Mouse (Mus musculus) heart, embryonic 14.5 days (tissue): ENCODE data around the gene 5330417C22Rik. TPM values are rescaled to one million over a fixed set of nuclear protein-coding genes. Genes with fewer than 3 reads are reported as not detected.
A peak's percentile ranks its signal among the peaks of the same experiment; 100 is the strongest.

Source experiments
- ATAC-seq: fragments of 200-750 bp; cut with Nextera tagmentation; 2 replicates; pipeline ENCODE4 v1.8.0; 2017; ENCODE audit warnings: low read depth, moderate TSS enrichment; ENCODE audit not compliant: insufficient number of reproducible peaks, insufficient read depth, low FRiP score
- H3K27ac ChIP-seq, 2 experiments: fragments of 200-500 bp in 1 of 2; fragments of 300-500 bp in 1 of 2; sonication (generic) in 1 of 2; replicated peaks in 1 of 2; 2 replicates each; pipeline ENCODE4 v1.5.1; 2012 to 2014; ENCODE audit warnings: low read depth in 2 of 2, low read length in 2 of 2, control low read depth in 1 of 2, mild to moderate bottlenecking in 1 of 2, mixed read lengths in 1 of 2; ENCODE audit not compliant: control insufficient read depth in 1 of 2, insufficient read depth in 1 of 2
- H3K27me3 ChIP-seq: fragments of 300-500 bp; sonication (generic); 2 replicates; pipeline ENCODE4 v1.6.1; 2014; ENCODE audit warnings: mild to moderate bottlenecking, low read length, control low read depth; ENCODE audit not compliant: control insufficient read depth, insufficient read depth
- H3K36me3 ChIP-seq: fragments of 300-500 bp; sonication (generic); 2 replicates; pipeline ENCODE4 v1.6.1; 2014; ENCODE audit warnings: mild to moderate bottlenecking, control low read depth, low read length, mixed read lengths; ENCODE audit not compliant: control insufficient read depth, insufficient read depth
- H3K4me1 ChIP-seq, 2 experiments: fragments of 200-500 bp in 1 of 2; fragments of 300-500 bp in 1 of 2; sonication (generic) in 1 of 2; 2 replicates each; pipeline ENCODE4 v1.6.1; 2012 to 2014; ENCODE audit warnings: low read length in 2 of 2, control low read depth in 1 of 2, mixed read lengths in 1 of 2; ENCODE audit not compliant: control insufficient read depth in 2 of 2, insufficient read depth in 2 of 2
- H3K4me2 ChIP-seq: fragments of 300-500 bp; sonication (generic); 2 replicates; pipeline ENCODE4 v1.6.1; 2014; ENCODE audit warnings: mild to moderate bottlenecking, low read length
- H3K4me3 ChIP-seq, 2 experiments: fragments of 200-500 bp in 1 of 2; fragments of 300-500 bp in 1 of 2; sonication (generic) in 1 of 2; 2 replicates each; pipeline ENCODE4 v1.5.1; 2012 to 2014; ENCODE audit warnings: low read length in 2 of 2, mild to moderate bottlenecking in 2 of 2, control low read depth in 1 of 2, low read depth in 1 of 2, moderate library complexity in 1 of 2; ENCODE audit not compliant: control insufficient read depth in 1 of 2, insufficient read depth in 1 of 2
- H3K9ac ChIP-seq: fragments of 300-500 bp; sonication (generic); 2 replicates; pipeline ENCODE4 v1.6.1; 2014; ENCODE audit warnings: mild to moderate bottlenecking, low read length
- H3K9me3 ChIP-seq: fragments of 300-500 bp; sonication (generic); 2 replicates; pipeline ENCODE4 v1.6.1; 2016; ENCODE audit warnings: low read length, control low read depth; ENCODE audit not compliant: control insufficient read depth
- WGBS: fragments of 180-500 bp; shearing (Covaris S2); extraction: QIAGEN DNeasy Blood & Tissue Kit; methylation state at CpG from one replicate; pipeline ENCODE4 v1.1.7; 2014; 5-methylcytosine and 5-hydroxymethylcytosine counted together
- polyA plus RNA-seq: library from polyadenylated mRNA; unstranded; fragments of >200 nt; fragmentation: Nextera tagmentation; extraction: Ambion mirVana; gene quantifications from 2 replicates; pipeline ENCODE4 v1.2.1, GENCODE M21; 2014

5330417C22Rik gene
- polyA plus RNA-seq, 1 experiment from 2014 or later = 0.80 TPM

- 66% methylated on average over 1 of the region's 1 CpGs for WGBS
- no peak overlapping the region for H3K4me2 ChIP-seq
- no peak for ATAC-seq
- no peaks in the 10 kb centered on the region for H3K9me3 ChIP-seq
- no peak overlapping the region for H3K4me3 ChIP-seq
- H3K27me3 ChIP-seq = no peaks in the 10 kb centered on the region
- no peak overlapping the region for H3K9ac ChIP-seq
- no peak overlapping the region for H3K27ac ChIP-seq
- H3K36me3 ChIP-seq = no peaks in the 10 kb centered on the region
- H3K4me1 ChIP-seq = peaks cover 0 to 6% of the 10 kb centered on the region in 2 experiments; a peak in 1 of 4 replicates
Observed at GRCm38 (mm10) chr3:108454172-108454571, 82.2 kb downstream of the 5330417C22Rik start.

- ATAC-seq = no peak
- H3K36me3 ChIP-seq = no peaks in the 10 kb centered on the region
- no peak overlapping the region for H3K9ac ChIP-seq
- no peaks in the 10 kb centered on the region for H3K4me1 ChIP-seq
- no peak overlapping the region for H3K4me2 ChIP-seq
- H3K27me3 ChIP-seq = no peaks in the 10 kb centered on the region
- no peaks in the 10 kb centered on the region for H3K9me3 ChIP-seq
- H3K27ac ChIP-seq = no peak overlapping the region
- WGBS = 76% methylated on average over 2 of the region's 2 CpGs
- no peak overlapping the region for H3K4me3 ChIP-seq
Observed at GRCm38 (mm10) chr3:108451969-108452368, 84.4 kb downstream of the 5330417C22Rik start.

GRCm38 (mm10) chr3:108445366-108445705 is 91.0 kb downstream of the 5330417C22Rik start:
- H3K27ac ChIP-seq = peak overlapping the region; percentile 19 to 61; a peak in 2 of 4 replicates
- H3K4me1 ChIP-seq = peaks cover 2 to 14% of the 10 kb centered on the region in 2 experiments; a peak in 3 of 4 replicates
- peak overlapping the region; percentile 76 for H3K9ac ChIP-seq
- H3K9me3 ChIP-seq = no peaks in the 10 kb centered on the region
- no peaks in the 10 kb centered on the region for H3K27me3 ChIP-seq
- H3K36me3 ChIP-seq = peaks cover 20% of the 10 kb centered on the region
- H3K4me3 ChIP-seq = peak overlapping the region; percentile 60 to 79
- peak overlapping the region; percentile 90 for H3K4me2 ChIP-seq
- WGBS = 9% methylated on average over 6 of the region's 6 CpGs
- ATAC-seq = 0 out of 2 replicates have a peak, but pooled peaks have one; percentile 1

DNA sequence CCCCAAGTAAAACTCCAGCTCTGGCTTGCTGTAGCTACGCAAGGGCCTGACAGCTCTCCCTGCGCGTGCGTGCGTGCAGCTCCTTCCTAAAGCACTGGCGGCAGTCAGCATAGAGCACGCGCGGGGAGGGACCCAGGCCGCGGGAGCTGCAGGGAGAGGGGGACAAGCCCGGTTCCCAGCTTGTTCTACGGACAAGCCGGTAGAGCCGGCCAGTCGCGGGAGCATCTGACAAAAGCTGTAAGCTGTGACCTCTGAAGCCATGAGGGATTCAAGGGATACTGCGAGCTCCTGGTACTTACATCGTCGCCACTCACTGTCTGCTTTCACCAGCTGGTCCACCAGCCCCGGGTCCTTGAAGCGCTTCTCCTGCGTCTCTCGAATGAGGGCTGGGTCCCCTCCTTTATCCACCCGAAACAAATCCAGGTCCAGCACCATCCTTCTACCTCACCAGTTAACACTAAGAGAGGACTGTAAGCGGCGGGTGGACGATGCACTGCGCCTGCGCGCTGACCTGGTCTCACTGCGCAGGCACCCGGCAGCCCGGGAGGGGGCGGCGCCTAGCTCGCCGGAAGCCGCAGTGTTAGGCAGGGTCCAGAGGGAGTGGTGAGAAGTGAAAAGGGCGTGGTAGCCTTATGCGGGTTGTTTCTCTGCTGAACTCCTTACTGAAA is 91.5 kb downstream of the 5330417C22Rik start, which contains the start of gene Sars:
Gene Sars (minus strand): TSS at position 512 of the 668 bp plus-strand sequence.
- H3K4me3 ChIP-seq = peak within 1 kb of the TSS; percentile 60 to 79
- H3K4me2 ChIP-seq = peak within 1 kb of the TSS; percentile 90
- WGBS = 0% methylated on average over 41 of the region's 41 CpGs
- ATAC-seq = peak; percentile 98
- peak within 1 kb of the TSS; percentile 62 to 73 for H3K27ac ChIP-seq
- H3K27me3 ChIP-seq = no peaks in the 10 kb centered on the region
- peaks cover 22% of the 10 kb centered on the region for H3K36me3 ChIP-seq
- H3K4me1 ChIP-seq = peaks cover 2 to 14% of the 10 kb centered on the region in 2 experiments; a peak in 3 of 4 replicates
- H3K9me3 ChIP-seq = no peaks in the 10 kb centered on the region
- H3K9ac ChIP-seq = peak within 1 kb of the TSS; percentile 76

DNA sequence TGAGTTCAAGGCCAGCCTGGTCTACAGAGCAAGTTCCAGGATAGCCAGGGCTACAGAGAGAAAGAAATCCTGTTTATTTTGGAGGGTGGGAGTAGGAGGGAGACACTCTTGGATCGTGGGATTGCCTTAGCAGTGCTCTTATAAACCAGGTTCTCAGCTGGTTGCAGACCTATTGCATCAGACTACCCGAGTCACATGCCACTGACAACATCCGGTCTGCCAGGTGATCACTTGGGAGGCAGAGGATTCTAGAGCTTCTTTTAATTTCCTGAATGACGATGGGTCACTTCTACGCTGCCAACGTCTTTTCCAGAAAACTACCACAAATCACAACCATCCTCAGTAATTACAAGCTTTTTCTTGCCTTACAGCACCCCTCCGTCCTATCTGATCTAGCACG is 92.3 kb downstream of the 5330417C22Rik start:
- WGBS = 21% methylated on average over 8 of the region's 8 CpGs
- Histone ChIP-seq H3K27ac (peak overlapping the region; percentile 23 to 62; a peak in 3 of 4 replicates), H3K9me3 (no peaks in the 10 kb centered on the region), H3K4me1 (peaks cover 2 to 14% of the 10 kb centered on the region in 2 experiments; a peak in 3 of 4 replicates), H3K4me3 (peak overlapping the region; percentile 60 to 79), H3K4me2 (peak overlapping the region; percentile 90), H3K9ac (peak overlapping the region; percentile 76), H3K27me3 (no peaks in the 10 kb centered on the region), H3K36me3 (peaks cover 23% of the 10 kb centered on the region)
- ATAC-seq = no peak

- H3K9ac ChIP-seq = no peak overlapping the region
- peaks cover 0 to 5% of the 10 kb centered on the region in 2 experiments; a peak in 1 of 4 replicates for H3K4me1 ChIP-seq
- no peak overlapping the region for H3K4me2 ChIP-seq
- peaks cover 69% of the 10 kb centered on the region for H3K36me3 ChIP-seq
- H3K9me3 ChIP-seq = no peaks in the 10 kb centered on the region
- no peaks in the 10 kb centered on the region for H3K27me3 ChIP-seq
- 80% methylated on average over 7 of the region's 7 CpGs for WGBS
- H3K4me3 ChIP-seq = no peak overlapping the region
- no peak for ATAC-seq
- H3K27ac ChIP-seq = peak overlapping the region in 1 of 2 experiments; percentile 68; a peak in 2 of 4 replicates
Observed at GRCm38 (mm10) chr3:108436380-108436714, 100.0 kb downstream of the 5330417C22Rik start.

GRCm38 (mm10) chr3:108435701-108436379 is 100.5 kb downstream of the 5330417C22Rik start:
- WGBS = 68% methylated on average over 17 of the region's 17 CpGs
- Histone ChIP-seq H3K9ac (no peak overlapping the region), H3K27me3 (no peaks in the 10 kb centered on the region), H3K4me2 (no peak overlapping the region), H3K4me3 (no peak overlapping the region), H3K4me1 (peaks cover 0 to 5% of the 10 kb centered on the region in 2 experiments; a peak in 1 of 4 replicates), H3K27ac (peak overlapping the region; percentile 56 to 68; a peak in 3 of 4 replicates), H3K9me3 (no peaks in the 10 kb centered on the region), H3K36me3 (peaks cover 69% of the 10 kb centered on the region)
- ATAC-seq = peak; percentile 72; the same call in 1 of the 2 replicates
